8 mouse cellular contexts compared by ENCODE assay signal in the genomic region with DNA sequence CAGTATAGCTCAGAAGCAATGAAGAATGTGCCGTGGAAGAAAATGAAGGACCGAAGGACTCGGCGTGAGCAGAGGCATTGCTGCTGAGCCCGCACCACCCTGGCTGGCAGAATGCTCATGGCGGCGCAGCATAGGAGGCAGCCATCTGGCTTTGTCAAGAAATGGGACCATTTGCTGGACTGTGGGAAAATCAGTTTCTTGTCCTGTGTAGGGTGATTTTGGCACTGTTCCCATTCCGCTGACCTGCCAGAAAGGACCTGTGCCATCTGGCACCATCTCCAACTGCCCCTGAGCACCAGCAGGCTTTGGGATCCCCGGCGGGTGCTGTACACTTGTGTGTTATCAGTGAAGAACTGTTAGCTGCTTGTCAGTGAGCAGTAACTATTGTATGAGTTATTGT. TPM values are rescaled to one million over a fixed set of nuclear protein-coding genes. Genes with fewer than 3 reads are reported as not detected.
DNase-seq lines count a peak whose midpoint lies in the region; ATAC-seq and TF ChIP-seq lines count a peak whose summit lies in the region.

No protein-coding gene starts in this region.

- H3K4me2 ChIP-seq in forebrain, embryonic 14.5 days (ENCODE audit: low read length): no peak overlapping the region
- H3K4me2 ChIP-seq in forebrain, embryonic 12.5 days: no peak overlapping the region
- no peak overlapping the region for H3K4me2 ChIP-seq in kidney, embryonic 14.5 days (replicated peaks; ENCODE audit: low read depth, low read length)
- H3K4me2 ChIP-seq in midbrain, postnatal 0 days (ENCODE audit: low read depth, low read length, poor library complexity, severe bottlenecking): no peak overlapping the region

- TF ChIP-seq CTCF in cortical plate, adult 2 months (IDR thresholded peaks at IDR 0.05; ENCODE audit: extremely low read depth, insufficient read depth, low read length): no peak
- TF ChIP-seq CTCF in midbrain, postnatal 0 days (IDR thresholded peaks at IDR 0.05): no peak

- peak; percentile 72 for ATAC-seq in forebrain, embryonic 14.5 days
- ATAC-seq in forebrain, embryonic 12.5 days (ENCODE audit: low FRiP score): no peak
- no peak for ATAC-seq in kidney, embryonic 14.5 days (ENCODE audit: low FRiP score, low TSS enrichment)
- ATAC-seq in midbrain, postnatal 0 days (ENCODE audit: low FRiP score): no peak

- H3K36me3 ChIP-seq in forebrain, embryonic 14.5 days (ENCODE audit: control insufficient read depth, insufficient read depth, low read length): peaks cover 33% of the 10 kb centered on the region
- peaks cover 38% of the 10 kb centered on the region for H3K36me3 ChIP-seq in forebrain, embryonic 12.5 days (replicated peaks)
- peaks cover 27% of the 10 kb centered on the region; the same call in 1 of the 2 replicates for H3K36me3 ChIP-seq in kidney, embryonic 14.5 days (ENCODE audit: control insufficient read depth, insufficient read depth, low read length)
- peaks cover 5% of the 10 kb centered on the region; the same call in 1 of the 2 replicates for H3K36me3 ChIP-seq in midbrain, postnatal 0 days (ENCODE audit: insufficient read depth, low read length)
- H3K36me3 ChIP-seq in embryonic facial prominence, embryonic 10.5 days (replicated peaks): peaks cover 63% of the 10 kb centered on the region
- peaks cover 59% of the 10 kb centered on the region for H3K36me3 ChIP-seq in limb, embryonic 10.5 days

- no peak for TF ChIP-seq POLR2A in cortical plate, adult 2 months (IDR thresholded peaks at IDR 0.05; ENCODE audit: extremely low read depth, insufficient read depth, low read length)

- H3K4me3 ChIP-seq in forebrain, embryonic 14.5 days (ENCODE audit: low read depth, low read length): no peak overlapping the region
- H3K4me3 ChIP-seq in forebrain, embryonic 12.5 days (replicated peaks): no peak overlapping the region
- H3K4me3 ChIP-seq in cortical plate, adult 2 months (ENCODE audit: insufficient read depth, low read length): no peak overlapping the region
- H3K4me3 ChIP-seq in kidney, embryonic 14.5 days (ENCODE audit: low read length): no peak overlapping the region
- H3K4me3 ChIP-seq in midbrain, postnatal 0 days (ENCODE audit: low read depth, low read length): no peak overlapping the region
- no peak overlapping the region for H3K4me3 ChIP-seq in embryonic facial prominence, embryonic 10.5 days
- no peak overlapping the region for H3K4me3 ChIP-seq in limb, embryonic 10.5 days

- DNase-seq in forebrain, embryonic 14.5 days (ENCODE audit: low spot score): peak; percentile 55
- DNase-seq in MN1 (ENCODE audit: low spot score): peak; percentile 78
- DNase-seq in midbrain, postnatal 0 days (ENCODE audit: low spot score): peak; percentile 87
- no peak for DNase-seq in embryonic facial prominence, embryonic 10.5 days (ENCODE audit: low spot score)
- DNase-seq in limb, embryonic 10.5 days (ENCODE audit: low spot score): no peak

- H3K27ac ChIP-seq in forebrain, embryonic 14.5 days (ENCODE audit: low read depth, low read length): peak overlapping the region; percentile 18; the same call in 1 of the 2 replicates
- no peak overlapping the region for H3K27ac ChIP-seq in forebrain, embryonic 12.5 days
- 0 out of 2 replicates have a peak overlapping the region, but pooled peaks have one; percentile 22 for H3K27ac ChIP-seq in cortical plate, adult 2 months (ENCODE audit: insufficient read depth, low read length)
- peak overlapping the region; percentile 78; the same call in 1 of the 2 replicates for H3K27ac ChIP-seq in kidney, embryonic 14.5 days (ENCODE audit: low read depth, low read length)
- no peak overlapping the region; the same call in 1 of the 2 replicates for H3K27ac ChIP-seq in midbrain, postnatal 0 days (ENCODE audit: low read depth, low read length)
- H3K27ac ChIP-seq in embryonic facial prominence, embryonic 10.5 days (replicated peaks): no peak overlapping the region
- H3K27ac ChIP-seq in limb, embryonic 10.5 days: no peak overlapping the region

- H3K9me3 ChIP-seq in forebrain, embryonic 14.5 days (replicated peaks; ENCODE audit: control insufficient read depth, low read length): no peaks in the 10 kb centered on the region
- H3K9me3 ChIP-seq in forebrain, embryonic 12.5 days: no peaks in the 10 kb centered on the region
- H3K9me3 ChIP-seq in kidney, embryonic 14.5 days (ENCODE audit: control insufficient read depth, low read length): no peaks in the 10 kb centered on the region
- H3K9me3 ChIP-seq in midbrain, postnatal 0 days (ENCODE audit: low read length): no peaks in the 10 kb centered on the region
- no peaks in the 10 kb centered on the region for H3K9me3 ChIP-seq in embryonic facial prominence, embryonic 10.5 days
- no peaks in the 10 kb centered on the region for H3K9me3 ChIP-seq in limb, embryonic 10.5 days (replicated peaks)

- no peaks in the 10 kb centered on the region for H3K27me3 ChIP-seq in forebrain, embryonic 14.5 days (replicated peaks; ENCODE audit: control insufficient read depth, insufficient read depth, low read length)
- H3K27me3 ChIP-seq in forebrain, embryonic 12.5 days: no peaks in the 10 kb centered on the region
- no peaks in the 10 kb centered on the region for H3K27me3 ChIP-seq in kidney, embryonic 14.5 days (ENCODE audit: control insufficient read depth, insufficient read depth, low read length)
- H3K27me3 ChIP-seq in midbrain, postnatal 0 days (ENCODE audit: insufficient read depth, low read length): no peaks in the 10 kb centered on the region
- no peaks in the 10 kb centered on the region for H3K27me3 ChIP-seq in embryonic facial prominence, embryonic 10.5 days (replicated peaks; ENCODE audit: low read depth, poor library complexity, severe bottlenecking)
- no peaks in the 10 kb centered on the region for H3K27me3 ChIP-seq in limb, embryonic 10.5 days (ENCODE audit: low read depth, poor library complexity, severe bottlenecking)

- no peaks in the 10 kb centered on the region for H3K4me1 ChIP-seq in forebrain, embryonic 14.5 days (ENCODE audit: control insufficient read depth, insufficient read depth, low read length)
- peaks cover 4% of the 10 kb centered on the region; the same call in 1 of the 2 replicates for H3K4me1 ChIP-seq in forebrain, embryonic 12.5 days
- H3K4me1 ChIP-seq in cortical plate, adult 2 months (ENCODE audit: control insufficient read depth, insufficient read depth, low read length): peaks cover 4% of the 10 kb centered on the region; the same call in 1 of the 2 replicates
- H3K4me1 ChIP-seq in kidney, embryonic 14.5 days (ENCODE audit: control insufficient read depth, insufficient read depth, low read length): peaks cover 45% of the 10 kb centered on the region
- no peaks in the 10 kb centered on the region for H3K4me1 ChIP-seq in midbrain, postnatal 0 days (ENCODE audit: insufficient read depth, low read length)
- 0 out of 2 replicates have a peak, but pooled peaks cover 13% of the 10 kb centered on the region for H3K4me1 ChIP-seq in embryonic facial prominence, embryonic 10.5 days
- H3K4me1 ChIP-seq in limb, embryonic 10.5 days: 0 out of 2 replicates have a peak, but pooled peaks cover 6% of the 10 kb centered on the region

- H3K9ac ChIP-seq in forebrain, embryonic 14.5 days (ENCODE audit: low read length): no peak overlapping the region
- no peak overlapping the region for H3K9ac ChIP-seq in forebrain, embryonic 12.5 days
- no peak overlapping the region for H3K9ac ChIP-seq in kidney, embryonic 14.5 days (ENCODE audit: low read depth, low read length)
- no peak overlapping the region for H3K9ac ChIP-seq in midbrain, postnatal 0 days (replicated peaks; ENCODE audit: low read length, poor library complexity, severe bottlenecking)

- WGBS in forebrain, embryonic 14.5 days: 66% methylated on average over 10 of the region's 10 CpGs
- 96% methylated on average over 10 of the region's 10 CpGs for WGBS in forebrain, embryonic 12.5 days
- WGBS in kidney, embryonic 14.5 days: 70% methylated on average over 10 of the region's 10 CpGs
- 66% methylated on average over 10 of the region's 10 CpGs for whole genome bisulfite sequencing in midbrain, postnatal 0 days
- WGBS in embryonic facial prominence, embryonic 10.5 days: 92% methylated on average over 10 of the region's 10 CpGs
- 94% methylated on average over 10 of the region's 10 CpGs for WGBS in limb, embryonic 10.5 days

RNA-seq across cellular contexts. Expression of gene Trp53bp2, which starts 52.8 kb away (rescaled TPM):
- polyA plus RNA-seq in forebrain, embryonic 14.5 days (2014; fragmentation: Nextera tagmentation; extraction: Ambion mirVana): 20.2 and 24.7 TPM in 2 replicates
- polyA plus RNA-seq in forebrain, embryonic 12.5 days (2016; fragmentation: Nextera tagmentation; extraction: Ambion mirVana): 32.5 and 35.4 TPM in 2 replicates
- 13.4 and 14.0 TPM in 2 replicates for polyA plus RNA-seq in cortical plate, adult 2 months (2012; rRNA removed)
- 14.6 and 32.4 TPM in 2 replicates for polyA plus RNA-seq in kidney, embryonic 14.5 days (2014; fragmentation: Nextera tagmentation; extraction: Ambion mirVana)
- total RNA-seq in midbrain, postnatal 0 days (2014; rRNA removed): 21.1 and 27.0 TPM in 2 replicates
- polyA plus RNA-seq in midbrain, postnatal 0 days (2015; fragmentation: Nextera tagmentation; extraction: Ambion mirVana): 9.9 and 11.1 TPM in 2 replicates
- polyA plus RNA-seq in embryonic facial prominence, embryonic 10.5 days (2016; fragmentation: Nextera tagmentation; extraction: Ambion mirVana): 34.1 and 35.6 TPM in 2 replicates
- 34.3 and 37.1 TPM in 2 replicates for polyA plus RNA-seq in limb, embryonic 10.5 days (2016; fragmentation: Nextera tagmentation; extraction: Ambion mirVana)

RNA-seq across cellular contexts. Expression of gene Capn2, which starts 55.6 kb away (rescaled TPM):
- 39.6 and 53.5 TPM in 2 replicates for polyA plus RNA-seq in forebrain, embryonic 14.5 days (2014; fragmentation: Nextera tagmentation; extraction: Ambion mirVana)
- polyA plus RNA-seq in forebrain, embryonic 12.5 days (2016; fragmentation: Nextera tagmentation; extraction: Ambion mirVana): 91.6 and 95.6 TPM in 2 replicates
- polyA plus RNA-seq in cortical plate, adult 2 months (2012; rRNA removed): 61.4 and 63.3 TPM in 2 replicates
- 52.3 and 94.7 TPM in 2 replicates for polyA plus RNA-seq in kidney, embryonic 14.5 days (2014; fragmentation: Nextera tagmentation; extraction: Ambion mirVana)
- 84.3 and 88.2 TPM in 2 replicates for total RNA-seq in midbrain, postnatal 0 days (2014; rRNA removed)
- polyA plus RNA-seq in midbrain, postnatal 0 days (2015; fragmentation: Nextera tagmentation; extraction: Ambion mirVana): 78.6 and 82.1 TPM in 2 replicates
- 75.1 and 84.8 TPM in 2 replicates for polyA plus RNA-seq in embryonic facial prominence, embryonic 10.5 days (2016; fragmentation: Nextera tagmentation; extraction: Ambion mirVana)
- 65.2 and 86.5 TPM in 2 replicates for polyA plus RNA-seq in limb, embryonic 10.5 days (2016; fragmentation: Nextera tagmentation; extraction: Ambion mirVana)

Comparison
In these comparisons a context has a peak if more than half of its experiments do, and no peak if none do; other contexts are left out.
1. H3K27ac ChIP-seq: peak in forebrain, embryonic 14.5 days (single experiment), cortical plate, adult 2 months (single experiment) and kidney, embryonic 14.5 days (single experiment); none in forebrain, embryonic 12.5 days (single experiment), midbrain, postnatal 0 days (single experiment), embryonic facial prominence, embryonic 10.5 days (single experiment) and limb, embryonic 10.5 days (single experiment).
2. DNase-seq: peak in forebrain, embryonic 14.5 days (single experiment), MN1 (single experiment) and midbrain, postnatal 0 days (single experiment); none in embryonic facial prominence, embryonic 10.5 days (single experiment) and limb, embryonic 10.5 days (single experiment).